ENCODE assay signal across 21 mouse cellular contexts in the genomic region with DNA sequence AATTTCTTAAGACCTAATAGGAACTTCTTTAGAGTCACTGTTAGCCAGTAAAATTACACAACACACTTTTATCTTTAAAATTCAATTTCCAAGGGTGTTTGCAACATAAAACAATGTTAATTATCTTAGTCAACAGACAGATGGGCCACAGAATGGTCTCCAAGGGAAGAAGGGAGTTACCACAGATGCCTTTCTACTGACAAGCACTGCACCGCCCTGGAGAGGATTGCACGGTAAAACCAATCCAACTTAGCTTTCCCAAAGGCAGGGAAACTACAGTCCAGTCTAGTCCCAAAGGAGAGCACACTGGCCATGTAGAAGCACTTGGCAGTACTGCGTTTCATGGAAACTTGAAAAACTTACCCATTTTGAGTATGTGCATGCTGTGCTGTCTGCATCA.
DNase-seq lines count a peak whose midpoint lies in the region; TF ChIP-seq lines count a peak whose summit lies in the region.
"Had no signal": no experiment of that assay in that cellular context is flagged by ENCODE, and none has a peak within 500 bp of the region (broad histone marks: within the 10 kb centered on the region; RNA-seq: fewer than 3 reads in every experiment).

No protein-coding gene starts in this region.

- 71% methylated on average over 3 of the region's 3 CpGs for WGBS in heart, adult 2 months
- WGBS in heart, embryonic 10.5 days, result 87% methylated on average over 3 of the region's 3 CpGs

- intact Hi-C loops in gastrocnemius, postnatal 14 days (cut with DNase I; ENCODE audit: low total_unique reads), result no loop called here
- intact Hi-C loops in heart, adult 2 months (cut with DNase I), result no loop called here

- DNase-seq in gastrocnemius, adult 18-20 months (ENCODE audit: low spot score), result peak; percentile 64
- DNase-seq in gastrocnemius, postnatal 14 days, result no peak
- DNase-seq in heart, adult 2 months, result peak in 1 of 2 experiments; percentile 55
- no peak for DNase-seq in heart, embryonic 10.5 days (ENCODE audit: low spot score)
- peak; percentile 17 for DNase-seq in urinary bladder, postnatal 14 days (ENCODE audit: low spot score)
- DNase-seq in urinary bladder, postnatal 36 days (ENCODE audit: low spot score in 2 of 2), result no peak
- DNase-seq in frontal cortex, postnatal 36 days (ENCODE audit: low spot score in 2 of 2), result no peak
- no peak for DNase-seq in spleen, postnatal 10 days (ENCODE audit: low spot score in 2 of 2)
- DNase-seq: adrenal gland, postnatal 10 days; B cell, adult 2 months; cerebellum, adult 11 months; cerebellum, adult 8-10 months; cerebellum, postnatal 14 days; embryo, embryonic 11 days; heart, postnatal 36 days had no signal

- H3K4me1 ChIP-seq in heart, adult 2 months (ENCODE audit: control insufficient read depth, insufficient read depth, low read length), result peaks cover 7% of the 10 kb centered on the region
- no peaks in the 10 kb centered on the region for H3K4me1 ChIP-seq in heart, embryonic 10.5 days
- H3K4me1 ChIP-seq: hindbrain, embryonic 12.5 days; intestine, embryonic 15.5 days had no signal

- no peak for TF ChIP-seq POLR2A in heart, adult 2 months (IDR thresholded peaks at IDR 0.05; ENCODE audit: insufficient read depth, low read depth, low read length)

- no peak for TF ChIP-seq EP300 in heart, adult 2 months (IDR thresholded peaks at IDR 0.05; ENCODE audit: insufficient read depth, low read depth, low read length)

- H3K9ac ChIP-seq in heart, adult 2 months (ENCODE audit: low read depth, low read length), result no peak overlapping the region
- H3K9ac ChIP-seq: embryonic facial prominence, embryonic 15.5 days; forebrain, embryonic 15.5 days; heart, embryonic 13.5 days; hindbrain, embryonic 12.5 days; intestine, embryonic 15.5 days had no signal

- H3K9me3 ChIP-seq in heart, embryonic 10.5 days, result no peaks in the 10 kb centered on the region
- H3K9me3 ChIP-seq: embryonic facial prominence, embryonic 15.5 days; hindbrain, embryonic 12.5 days; intestine, embryonic 15.5 days had no signal

- no peak overlapping the region for H3K4me3 ChIP-seq in heart, adult 2 months
- H3K4me3 ChIP-seq in heart, embryonic 10.5 days, result no peak overlapping the region
- H3K4me3 ChIP-seq: embryonic facial prominence, embryonic 15.5 days; forebrain, embryonic 15.5 days; heart, embryonic 13.5 days; hindbrain, embryonic 12.5 days; intestine, embryonic 15.5 days had no signal

- H3K79me2 ChIP-seq in heart, adult 2 months (replicated peaks; ENCODE audit: control insufficient read depth, insufficient read depth, low read length), result peaks cover 6% of the 10 kb centered on the region; the same call in 1 of the 2 replicates

- no peaks in the 10 kb centered on the region for H3K27me3 ChIP-seq in heart, adult 2 months (ENCODE audit: control insufficient read depth, insufficient read depth, low read length)
- no peaks in the 10 kb centered on the region for H3K27me3 ChIP-seq in heart, embryonic 10.5 days (ENCODE audit: insufficient read depth, poor library complexity, severe bottlenecking)
- H3K27me3 ChIP-seq: embryonic facial prominence, embryonic 15.5 days; forebrain, embryonic 15.5 days; heart, embryonic 13.5 days; hindbrain, embryonic 12.5 days; intestine, embryonic 15.5 days had no signal

- TF ChIP-seq CTCF in heart, adult 2 months (IDR thresholded peaks at IDR 0.05), result no peak

- 0 out of 2 replicates have a peak overlapping the region, but pooled peaks have one; percentile 2 for H3K27ac ChIP-seq in heart, adult 2 months
- H3K27ac ChIP-seq in heart, embryonic 10.5 days, result no peak overlapping the region
- H3K27ac ChIP-seq: embryonic facial prominence, embryonic 15.5 days; forebrain, embryonic 15.5 days; heart, embryonic 13.5 days; hindbrain, embryonic 12.5 days; hindbrain, postnatal 0 days; intestine, embryonic 15.5 days had no signal

- H3K36me3 ChIP-seq in heart, adult 2 months (ENCODE audit: control insufficient read depth, insufficient read depth, low read length), result peaks cover 17% of the 10 kb centered on the region
- H3K36me3 ChIP-seq in heart, embryonic 10.5 days, result 0 out of 2 replicates have a peak, but pooled peaks cover 6% of the 10 kb centered on the region
- H3K36me3 ChIP-seq: forebrain, embryonic 15.5 days; hindbrain, embryonic 12.5 days; intestine, embryonic 15.5 days had no signal

Comparison
In these comparisons a context has a peak if more than half of its experiments do, and no peak if none do; other contexts are left out.
1. DNase-seq: peak in gastrocnemius, adult 18-20 months (single experiment) and urinary bladder, postnatal 14 days (single experiment); none in gastrocnemius, postnatal 14 days (single experiment), heart, embryonic 10.5 days (single experiment), urinary bladder, postnatal 36 days (0 of 2), frontal cortex, postnatal 36 days (0 of 2) and spleen, postnatal 10 days (0 of 2).